Mouse (Mus musculus) adrenal gland, adult 10 weeks (tissue): ENCODE results near the gene Zbtb5. TPM values are rescaled to one million over a fixed set of nuclear protein-coding genes. Genes with fewer than 3 reads are reported as not detected.

Experiments
- polyA plus RNA-seq: library from polyadenylated mRNA; stranded (reverse); fragments of 350-450 nt; fragmentation: Illumina TruSeq; extraction: RNeasy Lipid Tissue Mini Kit (QIAGEN cat#74804); gene quantifications from one replicate; pipeline ENCODE4 v1.2.3, GENCODE M21; 2014; ENCODE audit warnings: low read depth, low replicate concordance

Zbtb5 gene
- 7.6 TPM for polyA plus RNA-seq

GRCm38 (mm10) chr4:45012105-45012975 is at the start of gene Zbtb5:
Gene Zbtb5, minus strand, starts transcription at chr4:45012412.

GRCm38 (mm10) chr4:45018452-45018980 is 6.3 kb upstream of the Zbtb5 start, which contains the start of gene Polr1e:
Gene Polr1e, plus strand, starts transcription at chr4:45018583.

GRCm38 (mm10) chr4:44981280-44981973 is 30.8 kb downstream of the Zbtb5 start, which contains the start of gene Grhpr:
Gene Grhpr, plus strand, starts transcription at chr4:44981395.

Other genes starting within 250 kb of the Zbtb5 start
- gene Grhpr, start 31.0 kb downstream of the Zbtb5 start, polyA plus RNA-seq = 8.4 TPM
- 17.4 TPM for gene Polr1e, start 6.2 kb upstream of the Zbtb5 start, polyA plus RNA-seq
- gene Fbxo10, start 72.2 kb upstream of the Zbtb5 start, polyA plus RNA-seq = 5.1 TPM
- 73.7 TPM for gene Tomm5, start 95.7 kb upstream of the Zbtb5 start, polyA plus RNA-seq
- 1.1 TPM for gene Frmpd1, start 172.5 kb upstream of the Zbtb5 start, polyA plus RNA-seq